In the genomic region with DNA sequence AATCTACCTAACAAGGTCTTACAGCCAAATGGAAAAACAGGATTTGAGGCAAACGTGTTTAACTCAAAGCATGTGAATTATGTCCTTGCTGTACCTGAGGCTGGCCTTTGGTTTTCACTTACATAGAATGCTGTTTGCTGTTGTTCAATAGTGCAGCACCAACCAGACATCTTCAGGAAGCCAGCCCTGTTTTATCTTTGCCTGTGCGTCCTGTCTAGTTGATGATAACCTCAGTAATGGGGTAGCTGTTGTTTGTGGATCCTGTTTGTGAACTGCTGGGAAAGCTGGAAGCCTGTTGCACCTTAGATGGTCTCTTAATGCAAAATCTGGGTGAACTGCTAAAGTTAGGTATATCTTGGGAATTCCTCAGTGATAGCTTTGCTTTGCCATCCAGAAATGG, we compare ENCODE assay signal across 13 mouse cellular contexts.
"Had no signal": no experiment of that assay in that cellular context is flagged by ENCODE, and none has a peak within 500 bp of the region (broad histone marks: within the 10 kb centered on the region; RNA-seq: fewer than 3 reads in every experiment).

No protein-coding gene starts in this region.

- DNase-seq: kidney, adult 11 months; kidney, postnatal 14 days; layer of hippocampus, postnatal 36 days; lung, embryonic 14.5 days; lung, postnatal 10 days; lung, postnatal 4 days; midbrain, embryonic 14.5 days; right cerebral cortex, adult 18-20 months; thymus, postnatal 14 days had no signal

- H3K27ac ChIP-seq: limb, embryonic 13.5 days; midbrain, embryonic 10.5 days; neural tube, embryonic 15.5 days; stomach, postnatal 0 days had no signal

- H3K4me2 ChIP-seq: neural tube, embryonic 15.5 days had no signal

- H3K9ac ChIP-seq: limb, embryonic 13.5 days; neural tube, embryonic 15.5 days had no signal

- H3K27me3 ChIP-seq: limb, embryonic 13.5 days; neural tube, embryonic 15.5 days had no signal

- H3K9me3 ChIP-seq: limb, embryonic 13.5 days; midbrain, embryonic 10.5 days; neural tube, embryonic 15.5 days had no signal

- H3K4me3 ChIP-seq: midbrain, embryonic 10.5 days had no signal
